Mouse (Mus musculus): ENCODE measurements at regions not wholly inside any gene's neighbourhood (a gene's known extent, or its start where the extent isn't known, plus 50 kb on each side); places are given as distances from the start of the nearest gene placed in this dataset.

DNA sequence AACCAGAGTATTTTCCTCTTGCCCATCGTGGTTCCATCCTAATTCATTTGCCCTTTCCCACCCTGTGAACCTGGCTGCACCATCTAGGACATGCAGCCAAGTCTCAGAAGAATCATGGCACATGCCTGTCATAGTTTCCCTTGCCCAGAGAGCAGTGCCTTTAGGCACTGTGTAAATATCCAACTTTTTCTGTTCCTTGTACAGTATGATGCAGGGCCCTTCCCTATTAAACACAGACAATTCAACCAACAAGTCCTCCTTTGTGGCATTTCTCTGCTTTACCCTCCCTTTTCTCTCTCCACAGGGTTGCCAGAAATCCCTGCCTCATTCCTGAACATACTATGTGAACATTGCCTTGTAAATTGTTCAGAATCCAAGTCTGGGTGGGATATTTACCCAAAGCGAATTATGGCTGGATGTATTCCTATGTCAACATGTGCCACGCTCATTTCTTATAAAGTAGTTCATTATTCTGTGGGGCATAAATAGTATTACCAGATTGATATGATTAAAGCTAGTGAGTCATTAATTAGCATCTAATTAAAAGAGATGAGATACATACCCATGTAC lies 349.1 kb downstream of the Insc start:
- no peak for TF ChIP-seq CTCF (IDR thresholded peaks at IDR 0.05; ENCODE audit: borderline replicate concordance, control insufficient read depth, extremely low read depth, insufficient read depth, low read length, poor library complexity)
- TF ChIP-seq POLR2A (IDR thresholded peaks at IDR 0.05; ENCODE audit: control insufficient read depth, extremely low read depth, insufficient read depth, low read length, poor library complexity): no peak
